Mouse (Mus musculus) limb, embryonic 15.5 days (tissue): Measurements from ENCODE around the gene Rps5. TPM values are rescaled to one million over a fixed set of nuclear protein-coding genes. Genes with fewer than 3 reads are reported as not detected.
"Not testable (repeated sequence)": the region's sequence is repeated elsewhere in the genome, so short reads cannot be mapped to it uniquely, and the experiment has no call there.

Experiments
- ATAC-seq: fragments of 200-750 bp; cut with Nextera tagmentation; 2 replicates; pipeline ENCODE4 v1.8.0; 2017; ENCODE audit warnings: low read depth, moderate TSS enrichment; ENCODE audit not compliant: insufficient number of reproducible peaks, low FRiP score, low TSS enrichment
- H3K27ac ChIP-seq: fragments of 300-500 bp; sonication (generic); 2 replicates; pipeline ENCODE4 v1.5.1; 2015; ENCODE audit warnings: moderate library complexity, mild to moderate bottlenecking, inconsistent platforms
- H3K27me3 ChIP-seq: fragments of 300-500 bp; sonication (generic); 2 replicates; pipeline ENCODE4 v1.6.1; 2015; ENCODE audit warnings: inconsistent platforms
- H3K36me3 ChIP-seq: fragments of 300-500 bp; sonication (generic); 2 replicates; pipeline ENCODE4 v1.6.1; 2015; ENCODE audit warnings: inconsistent platforms
- H3K4me1 ChIP-seq: fragments of 300-500 bp; sonication (generic); 2 replicates; pipeline ENCODE4 v1.6.1; 2015; ENCODE audit warnings: inconsistent platforms
- H3K4me2 ChIP-seq: fragments of 300-500 bp; sonication (generic); 2 replicates; pipeline ENCODE4 v1.6.1; 2015; ENCODE audit warnings: mild to moderate bottlenecking, inconsistent platforms
- H3K4me3 ChIP-seq: fragments of 300-500 bp; sonication (generic); 2 replicates; pipeline ENCODE4 v1.5.1; 2015; ENCODE audit warnings: mild to moderate bottlenecking, inconsistent platforms
- H3K9ac ChIP-seq: fragments of 300-500 bp; sonication (generic); 2 replicates; pipeline ENCODE4 v1.6.1; 2015; ENCODE audit warnings: inconsistent platforms
- H3K9me3 ChIP-seq: fragments of 300-500 bp; sonication (generic); 2 replicates; pipeline ENCODE4 v1.6.1; 2016; ENCODE audit warnings: inconsistent platforms
- WGBS: fragments of 180-500 bp; shearing (Covaris S2); methylation state at CpG from one replicate; pipeline ENCODE4 v1.1.7; 2015; 5-methylcytosine and 5-hydroxymethylcytosine counted together
- polyA plus RNA-seq: library from polyadenylated mRNA; unstranded; fragments of >200 nt; fragmentation: Nextera tagmentation; extraction: Ambion mirVana; gene quantifications from 2 replicates; pipeline ENCODE4 v1.2.1, GENCODE M21; 2015

The Rps5 gene
- 887 and 1,056 TPM in 2 replicates for polyA plus RNA-seq

- under 1% methylated on average over 55 of the region's 55 CpGs for WGBS
- H3K27ac ChIP-seq: peak within 1 kb of the TSS; percentile 98
- H3K36me3 ChIP-seq: peaks cover 38% of the 10 kb centered on the region
- peak within 1 kb of the TSS; percentile 82 for H3K4me2 ChIP-seq
- peak; percentile 98 for ATAC-seq
- peaks cover 25% of the 10 kb centered on the region for H3K4me1 ChIP-seq
- H3K4me3 ChIP-seq: peak within 1 kb of the TSS; percentile 93
- peaks cover 18% of the 10 kb centered on the region; the same call in 1 of the 2 replicates for H3K27me3 ChIP-seq
- H3K9ac ChIP-seq: peak within 1 kb of the TSS; percentile 92
- H3K9me3 ChIP-seq: no peaks in the 10 kb centered on the region
These were observed at the start of gene Rps5 for GRCm38 (mm10) chr7:12921705-12922465. Rps5 (plus strand) TSS chr7:12922290.

- Histone ChIP-seq H3K9me3 (no peaks in the 10 kb centered on the region), H3K27me3 (no peaks in the 10 kb centered on the region), H3K4me3 (no peak overlapping the region), H3K9ac (no peak overlapping the region), H3K4me2 (no peak overlapping the region), H3K27ac (no peak overlapping the region), H3K4me1 (no peaks in the 10 kb centered on the region), H3K36me3 (no peaks in the 10 kb centered on the region)
- no peak for ATAC-seq
- 20% methylated on average over 3 of the region's 3 CpGs for WGBS
These were observed 47.8 kb upstream of the Rps5 start for GRCm38 (mm10) chr7:12874301-12874700.

- Histone ChIP-seq H3K27me3 (no peaks in the 10 kb centered on the region), H3K9ac (no peak overlapping the region), H3K36me3 (peaks cover 4% of the 10 kb centered on the region), H3K4me3 (no peak overlapping the region), H3K9me3 (no peaks in the 10 kb centered on the region), H3K27ac (no peak overlapping the region), H3K4me1 (peaks cover 8% of the 10 kb centered on the region), H3K4me2 (no peak overlapping the region)
- no peak for ATAC-seq
These were observed 42.1 kb upstream of the Rps5 start for GRCm38 (mm10) chr7:12880036-12880435.

- H3K4me2 ChIP-seq: peak overlapping the region; percentile 64
- WGBS: 44% methylated on average over 8 of the region's 8 CpGs
- H3K9ac ChIP-seq: 0 out of 2 replicates have a peak overlapping the region, but pooled peaks have one; percentile 26
- H3K36me3 ChIP-seq, H3K4me1 ChIP-seq, H3K9me3 ChIP-seq, H3K27me3 ChIP-seq, H3K27ac ChIP-seq, ATAC-seq: not testable (repeated sequence)
- H3K4me3 ChIP-seq: peak overlapping the region; percentile 71
These were observed 41.6 kb upstream of the Rps5 start for GRCm38 (mm10) chr7:12880497-12880896.

- ATAC-seq: peak; percentile 96
- under 1% methylated on average over 35 of the region's 35 CpGs for WGBS
These were observed 41.0 kb upstream of the Rps5 start, which contains the start of gene Zfp128 for GRCm38 (mm10) chr7:12880911-12881660. Zfp128 (plus strand) TSS chr7:12881177.

GRCm38 (mm10) chr7:12886563-12887266 is 35.4 kb upstream of the Rps5 start:
- 92% methylated on average over 12 of the region's 12 CpGs for WGBS
- Histone ChIP-seq H3K4me1 (peaks cover 3% of the 10 kb centered on the region), H3K36me3 (peaks cover 65% of the 10 kb centered on the region)

More at GRCm38 (mm10) chr7:12880911-12881660, 41.0 kb upstream of the Rps5 start, which contains the start of gene Zfp128:
- Histone ChIP-seq H3K27ac (peak within 1 kb of the TSS; percentile 43; the same call in 1 of the 2 replicates), H3K9ac (peak within 1 kb of the TSS; percentile 68), H3K4me2 (peak within 1 kb of the TSS; percentile 64), H3K9me3 (no peaks in the 10 kb centered on the region), H3K27me3 (no peaks in the 10 kb centered on the region), H3K36me3 (peaks cover 14% of the 10 kb centered on the region), H3K4me3 (peak within 1 kb of the TSS; percentile 71), H3K4me1 (peaks cover 8% of the 10 kb centered on the region)

GRCm38 (mm10) chr7:12887585-12887984 is 34.5 kb upstream of the Rps5 start:
- no peak overlapping the region for H3K4me2 ChIP-seq
- WGBS: 93% methylated on average over 5 of the region's 5 CpGs
- no peak for ATAC-seq
- H3K27me3 ChIP-seq: no peaks in the 10 kb centered on the region
- H3K9me3 ChIP-seq: no peaks in the 10 kb centered on the region
- H3K4me3 ChIP-seq: no peak overlapping the region
- H3K27ac ChIP-seq: no peak overlapping the region
- no peaks in the 10 kb centered on the region for H3K4me1 ChIP-seq
- H3K36me3 ChIP-seq: peaks cover 69% of the 10 kb centered on the region
- H3K9ac ChIP-seq: no peak overlapping the region

More at GRCm38 (mm10) chr7:12886563-12887266, 35.4 kb upstream of the Rps5 start:
- H3K27me3 ChIP-seq: no peaks in the 10 kb centered on the region
- no peak overlapping the region for H3K27ac ChIP-seq
- no peak overlapping the region for H3K4me2 ChIP-seq
- no peaks in the 10 kb centered on the region for H3K9me3 ChIP-seq
- H3K9ac ChIP-seq: no peak overlapping the region
- no peak overlapping the region for H3K4me3 ChIP-seq
- no peak for ATAC-seq

- H3K4me3 ChIP-seq: no peak overlapping the region
- H3K9me3 ChIP-seq: no peaks in the 10 kb centered on the region
- H3K4me1 ChIP-seq: no peaks in the 10 kb centered on the region
- H3K4me2 ChIP-seq: no peak overlapping the region
- no peak overlapping the region for H3K27ac ChIP-seq
- H3K27me3 ChIP-seq: no peaks in the 10 kb centered on the region
- peaks cover 56% of the 10 kb centered on the region for H3K36me3 ChIP-seq
- ATAC-seq: no peak
- no peak overlapping the region for H3K9ac ChIP-seq
- 93% methylated on average over 14 of the region's 14 CpGs for WGBS
These were observed 31.2 kb upstream of the Rps5 start for GRCm38 (mm10) chr7:12890928-12891327.

GRCm38 (mm10) chr7:12891334-12891733 is 30.8 kb upstream of the Rps5 start:
- peaks cover 52% of the 10 kb centered on the region for H3K36me3 ChIP-seq
- H3K27me3 ChIP-seq: no peaks in the 10 kb centered on the region
- no peak overlapping the region for H3K4me3 ChIP-seq
- H3K9ac ChIP-seq: no peak overlapping the region
- H3K4me1 ChIP-seq: no peaks in the 10 kb centered on the region
- no peak overlapping the region for H3K4me2 ChIP-seq
- 88% methylated on average over 1 of the region's 1 CpGs for WGBS
- no peak overlapping the region for H3K27ac ChIP-seq
- H3K9me3 ChIP-seq: no peaks in the 10 kb centered on the region
- ATAC-seq: no peak

GRCm38 (mm10) chr7:12897655-12898410 is 24.3 kb upstream of the Rps5 start, which contains the start of gene Zscan22:
Zscan22 (plus strand) TSS chr7:12897815.
- Histone ChIP-seq H3K9ac (0 out of 2 replicates have a peak within 1 kb of the TSS, but pooled peaks have one; percentile 15), H3K4me3 (peak within 1 kb of the TSS; percentile 58), H3K4me2 (peak within 1 kb of the TSS; percentile 44), H3K36me3 (peaks cover 5% of the 10 kb centered on the region), H3K27me3 (no peaks in the 10 kb centered on the region), H3K9me3 (no peaks in the 10 kb centered on the region), H3K4me1 (peaks cover 8% of the 10 kb centered on the region), H3K27ac (no peak within 1 kb of the TSS)
- peak; percentile 98 for ATAC-seq
- WGBS: 5% methylated on average over 36 of the region's 36 CpGs

- H3K4me3 ChIP-seq: no peak overlapping the region
- H3K27ac ChIP-seq: no peak overlapping the region
- H3K9ac ChIP-seq: no peak overlapping the region
- no peak for ATAC-seq
- peaks cover 8% of the 10 kb centered on the region for H3K4me1 ChIP-seq
- H3K36me3 ChIP-seq: peaks cover 39% of the 10 kb centered on the region
- H3K4me2 ChIP-seq: no peak overlapping the region
- no peaks in the 10 kb centered on the region for H3K9me3 ChIP-seq
- 94% methylated on average over 5 of the region's 5 CpGs for WGBS
- H3K27me3 ChIP-seq: no peaks in the 10 kb centered on the region
These were observed 20.6 kb upstream of the Rps5 start for GRCm38 (mm10) chr7:12901517-12901916.
